Mouse (Mus musculus): Measurements from ENCODE around the gene Pcnx3. TPM values are rescaled to one million over a fixed set of nuclear protein-coding genes. Genes with fewer than 3 reads are reported as not detected.
"Not testable (repeated sequence)": the region's sequence is repeated elsewhere in the genome, so short reads cannot be mapped to it uniquely, and the experiment has no call there.

Gene Pcnx3
- polyA plus RNA-seq, 1 experiment from 2014 or later = 29.1 TPM

GRCm38 (mm10) chr19:5689565-5690342 is 1.0 kb upstream of the Pcnx3 start:
- peaks cover 54% of the 10 kb centered on the region for H3K4me1 ChIP-seq (replicated peaks)
- peaks cover 47% of the 10 kb centered on the region for H3K36me3 ChIP-seq
- peak overlapping the region; percentile 97 for H3K4me3 ChIP-seq (replicated peaks)
- peak; percentile 3; the same call in 1 of the 2 replicates for ATAC-seq
- H3K4me2 ChIP-seq (replicated peaks) = peak overlapping the region; percentile 100
- H3K9me3 ChIP-seq = no peaks in the 10 kb centered on the region
- H3K27ac ChIP-seq = peak overlapping the region; percentile 90
- H3K27me3 ChIP-seq = peaks cover 1% of the 10 kb centered on the region
- H3K9ac ChIP-seq (replicated peaks) = peak overlapping the region; percentile 92
- WGBS = 11% methylated on average over 42 of the region's 42 CpGs

DNA sequence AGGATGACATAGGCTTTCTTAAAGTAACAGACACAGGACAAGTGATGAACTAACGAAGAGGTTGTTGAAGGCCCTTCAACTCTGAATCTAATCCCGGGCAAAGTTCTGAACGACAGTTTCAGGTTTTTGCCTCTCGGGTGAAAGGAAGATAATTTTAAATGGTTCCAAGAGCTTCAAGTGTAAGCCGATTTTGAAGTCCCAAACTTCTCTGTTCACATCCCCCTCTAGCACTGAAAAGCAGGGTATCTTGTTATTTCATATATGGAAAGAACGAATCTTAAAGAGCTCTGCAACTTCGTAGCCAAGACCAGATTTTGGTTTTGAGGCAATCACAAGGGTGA is 350 bp upstream of the Pcnx3 start:
- peaks cover 54% of the 10 kb centered on the region for H3K4me1 ChIP-seq (replicated peaks)
- peak overlapping the region; percentile 92 for H3K9ac ChIP-seq (replicated peaks)
- ATAC-seq = no peak
- H3K36me3 ChIP-seq = peaks cover 54% of the 10 kb centered on the region
- H3K9me3 ChIP-seq = no peaks in the 10 kb centered on the region
- H3K4me2 ChIP-seq (replicated peaks) = peak overlapping the region; percentile 100
- H3K4me3 ChIP-seq (replicated peaks) = peak overlapping the region; percentile 97
- under 1% methylated on average over 7 of the region's 7 CpGs for WGBS
- peak overlapping the region; percentile 90 for H3K27ac ChIP-seq
- no peaks in the 10 kb centered on the region for H3K27me3 ChIP-seq

DNA sequence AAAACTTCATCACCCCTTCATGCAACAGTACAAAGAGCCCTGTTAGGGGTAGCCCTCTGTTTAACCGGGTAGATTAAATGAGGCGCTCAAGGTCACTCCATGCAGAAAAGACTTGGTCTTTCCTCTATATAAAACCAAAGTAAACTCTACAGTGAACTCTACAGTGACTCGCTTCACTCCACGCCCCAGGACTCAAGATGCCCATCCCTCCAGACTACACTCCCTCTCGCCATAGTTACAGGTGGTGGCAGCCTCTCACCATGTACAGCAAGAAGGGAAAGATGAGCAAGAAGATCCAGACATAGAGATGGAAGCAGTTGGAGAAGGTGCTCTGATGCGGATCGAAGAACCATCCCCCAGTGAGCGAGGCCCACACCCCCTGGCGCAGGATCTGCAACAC is 970 bp downstream of the Pcnx3 start:
- Histone ChIP-seq H3K4me1 (replicated peaks) (peaks cover 48% of the 10 kb centered on the region), H3K9ac (replicated peaks) (peak overlapping the region; percentile 97), H3K27ac (peak overlapping the region; percentile 90), H3K36me3 (peaks cover 55% of the 10 kb centered on the region), H3K4me3 (replicated peaks) (peak overlapping the region; percentile 97), H3K4me2 (replicated peaks) (peak overlapping the region; percentile 100), H3K9me3 (no peaks in the 10 kb centered on the region), H3K27me3 (no peaks in the 10 kb centered on the region)
- WGBS = 20% methylated on average over 9 of the region's 9 CpGs
- ATAC-seq = no peak

DNA sequence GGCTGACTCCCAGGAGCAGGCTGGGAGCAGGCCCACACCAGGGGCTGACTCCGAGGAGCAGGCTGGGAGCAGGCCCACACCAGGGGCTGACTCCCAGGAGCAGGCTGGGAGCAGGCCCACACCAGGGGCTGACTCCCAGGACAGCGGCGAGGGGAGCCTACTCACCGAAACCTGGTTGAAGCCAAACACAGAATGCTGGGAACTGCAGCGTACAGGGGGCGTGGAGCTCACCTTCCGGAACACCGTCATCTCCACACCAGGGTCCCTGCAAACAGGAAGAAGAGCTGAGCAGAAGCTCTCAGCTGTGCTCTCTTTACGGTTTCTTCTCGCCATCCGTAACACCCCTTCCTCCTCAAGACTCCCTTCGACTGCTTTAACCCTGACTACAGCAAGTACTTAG is 1.8 kb downstream of the Pcnx3 start:
- Histone ChIP-seq H3K4me3 (replicated peaks) (peak overlapping the region; percentile 97), H3K4me1 (replicated peaks) (peaks cover 41% of the 10 kb centered on the region), H3K4me2 (replicated peaks) (peak overlapping the region; percentile 100), H3K36me3 (peaks cover 60% of the 10 kb centered on the region)
- WGBS = 94% methylated on average over 12 of the region's 12 CpGs
- H3K27ac ChIP-seq; ATAC-seq; H3K27me3 ChIP-seq; H3K9me3 ChIP-seq; H3K9ac ChIP-seq (replicated peaks): not testable (repeated sequence)

GRCm38 (mm10) chr19:5686437-5686836 is 2.3 kb downstream of the Pcnx3 start:
- H3K4me2 ChIP-seq (replicated peaks) = no peak overlapping the region
- H3K27ac ChIP-seq = no peak overlapping the region
- 95% methylated on average over 13 of the region's 13 CpGs for WGBS
- no peak overlapping the region for H3K4me3 ChIP-seq (replicated peaks)
- no peak for ATAC-seq
- H3K27me3 ChIP-seq = no peaks in the 10 kb centered on the region
- peaks cover 35% of the 10 kb centered on the region for H3K4me1 ChIP-seq (replicated peaks)
- no peaks in the 10 kb centered on the region for H3K9me3 ChIP-seq
- no peak overlapping the region for H3K9ac ChIP-seq (replicated peaks)
- H3K36me3 ChIP-seq = peaks cover 66% of the 10 kb centered on the region

DNA sequence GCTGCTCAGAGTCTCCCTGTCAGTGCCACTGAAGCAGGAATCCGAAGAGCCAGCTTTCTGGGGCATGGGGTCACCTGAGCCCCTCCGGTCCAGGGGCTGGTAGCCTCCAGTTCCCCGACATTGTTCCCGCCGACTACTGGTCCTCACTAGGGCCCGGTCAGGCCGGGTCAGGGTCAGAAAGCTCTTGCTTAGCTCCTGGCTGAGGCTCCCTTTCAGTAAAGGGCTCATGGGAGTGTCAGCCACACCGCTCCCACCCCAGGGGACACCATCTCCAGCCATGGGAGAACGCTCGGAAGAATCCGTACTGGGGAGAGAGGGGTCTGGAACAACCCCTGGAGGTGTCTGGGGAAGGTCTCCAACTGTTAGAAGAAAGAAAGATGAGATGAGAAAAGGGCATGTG is 2.8 kb downstream of the Pcnx3 start:
- no peak overlapping the region for H3K4me2 ChIP-seq (replicated peaks)

DNA sequence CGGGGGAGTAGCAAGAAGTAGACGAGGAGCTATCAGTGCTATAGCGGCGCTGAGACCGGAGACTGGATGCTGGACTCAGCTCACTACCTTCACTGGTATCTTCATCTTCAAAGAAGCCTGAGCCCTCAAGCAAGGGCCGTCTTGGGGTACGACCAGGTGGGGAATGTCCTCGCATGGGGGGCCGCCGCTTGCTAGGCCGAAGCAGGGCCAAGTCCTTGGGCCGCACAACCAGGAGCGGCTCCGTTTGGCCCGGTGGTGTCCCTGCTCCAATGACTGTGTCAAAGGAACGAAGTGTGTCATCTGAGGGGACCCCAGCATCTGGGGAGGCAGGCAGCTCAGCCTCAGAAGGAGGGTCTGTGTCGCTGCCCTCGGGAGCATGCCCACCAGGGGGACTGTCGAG is 3.3 kb downstream of the Pcnx3 start:
- Histone ChIP-seq H3K27ac (no peak overlapping the region), H3K9ac (replicated peaks) (no peak overlapping the region), H3K9me3 (no peaks in the 10 kb centered on the region), H3K36me3 (peaks cover 68% of the 10 kb centered on the region), H3K4me1 (replicated peaks) (peaks cover 25% of the 10 kb centered on the region), H3K4me3 (replicated peaks) (no peak overlapping the region), H3K4me2 (replicated peaks) (no peak overlapping the region), H3K27me3 (no peaks in the 10 kb centered on the region)
- WGBS = 95% methylated on average over 19 of the region's 19 CpGs
- ATAC-seq = no peak

More for the DNA sequence above, 2.8 kb downstream of the Pcnx3 start:
- no peaks in the 10 kb centered on the region for H3K9me3 ChIP-seq
- 94% methylated on average over 11 of the region's 11 CpGs for WGBS
- H3K27me3 ChIP-seq = no peaks in the 10 kb centered on the region
- ATAC-seq = no peak
- H3K9ac ChIP-seq (replicated peaks) = no peak overlapping the region
- peaks cover 30% of the 10 kb centered on the region for H3K4me1 ChIP-seq (replicated peaks)
- H3K27ac ChIP-seq = no peak overlapping the region
- no peak overlapping the region for H3K4me3 ChIP-seq (replicated peaks)
- H3K36me3 ChIP-seq = peaks cover 68% of the 10 kb centered on the region

DNA sequence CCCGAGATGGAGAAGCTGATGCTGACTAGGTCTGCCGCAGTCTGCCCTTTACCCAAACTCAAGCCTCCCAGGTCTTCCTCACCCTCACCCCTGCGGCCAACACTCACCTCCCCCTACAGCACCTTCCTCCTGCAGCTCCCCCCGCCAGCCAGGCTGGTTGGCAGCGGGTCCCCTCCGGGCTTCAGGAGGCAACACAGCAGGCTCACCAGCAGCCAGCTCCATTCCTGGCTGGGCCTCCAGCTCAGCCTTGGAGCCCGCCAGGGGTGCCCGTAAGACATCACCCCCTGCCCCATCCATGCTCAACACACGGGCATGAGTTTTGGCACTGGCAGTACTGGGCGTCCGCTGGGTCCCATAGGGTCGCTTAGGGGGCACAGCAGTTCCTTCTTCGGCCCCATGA is 3.7 kb downstream of the Pcnx3 start:
- peaks cover 71% of the 10 kb centered on the region for H3K36me3 ChIP-seq

GRCm38 (mm10) chr19:5684236-5684635 is 4.5 kb downstream of the Pcnx3 start:
- peaks cover 13% of the 10 kb centered on the region for H3K4me1 ChIP-seq (replicated peaks)
- no peak for ATAC-seq
- H3K9me3 ChIP-seq = no peaks in the 10 kb centered on the region
- H3K9ac ChIP-seq (replicated peaks) = no peak overlapping the region
- no peaks in the 10 kb centered on the region for H3K27me3 ChIP-seq
- no peak overlapping the region for H3K4me3 ChIP-seq (replicated peaks)
- H3K27ac ChIP-seq = no peak overlapping the region
- 94% methylated on average over 12 of the region's 12 CpGs for WGBS
- H3K36me3 ChIP-seq = peaks cover 79% of the 10 kb centered on the region
- H3K4me2 ChIP-seq (replicated peaks) = no peak overlapping the region

More for the DNA sequence above, 3.7 kb downstream of the Pcnx3 start:
- Histone ChIP-seq H3K4me1 (replicated peaks) (peaks cover 21% of the 10 kb centered on the region), H3K27me3 (no peaks in the 10 kb centered on the region), H3K4me2 (replicated peaks) (no peak overlapping the region), H3K9me3 (no peaks in the 10 kb centered on the region), H3K4me3 (replicated peaks) (0 out of 2 replicates have a peak overlapping the region, but pooled peaks have one; percentile 1), H3K27ac (no peak overlapping the region), H3K9ac (replicated peaks) (no peak overlapping the region)
- WGBS = 93% methylated on average over 13 of the region's 13 CpGs
- no peak for ATAC-seq

DNA sequence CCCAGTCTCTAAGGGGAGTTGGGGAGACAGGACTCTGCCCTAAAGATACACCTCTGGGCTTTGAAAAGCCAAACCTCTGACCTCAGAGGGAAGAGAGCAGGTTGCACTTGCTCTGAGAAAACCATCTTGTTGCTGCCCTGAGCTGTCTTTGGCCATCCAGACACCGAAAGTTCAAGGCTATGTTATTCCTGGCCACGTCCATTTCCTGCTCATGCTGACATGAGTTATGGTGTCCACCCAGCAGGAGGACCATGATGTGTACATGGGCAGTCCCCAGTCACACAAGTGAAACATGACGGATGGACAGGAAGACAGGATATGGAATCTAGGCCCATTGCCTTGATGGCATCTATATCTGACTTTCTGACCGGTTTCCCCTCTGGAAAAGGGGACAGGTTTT is 8.3 kb downstream of the Pcnx3 start:
- no peaks in the 10 kb centered on the region for H3K27me3 ChIP-seq
- no peak overlapping the region for H3K27ac ChIP-seq
- ATAC-seq = no peak
- H3K4me1 ChIP-seq (replicated peaks) = no peaks in the 10 kb centered on the region
- no peak overlapping the region for H3K9ac ChIP-seq (replicated peaks)
- 93% methylated on average over 4 of the region's 4 CpGs for whole genome bisulfite sequencing
- peaks cover 95% of the 10 kb centered on the region for H3K36me3 ChIP-seq
- H3K9me3 ChIP-seq = no peaks in the 10 kb centered on the region
- H3K4me2 ChIP-seq (replicated peaks) = no peak overlapping the region
- no peak overlapping the region for H3K4me3 ChIP-seq (replicated peaks)

DNA sequence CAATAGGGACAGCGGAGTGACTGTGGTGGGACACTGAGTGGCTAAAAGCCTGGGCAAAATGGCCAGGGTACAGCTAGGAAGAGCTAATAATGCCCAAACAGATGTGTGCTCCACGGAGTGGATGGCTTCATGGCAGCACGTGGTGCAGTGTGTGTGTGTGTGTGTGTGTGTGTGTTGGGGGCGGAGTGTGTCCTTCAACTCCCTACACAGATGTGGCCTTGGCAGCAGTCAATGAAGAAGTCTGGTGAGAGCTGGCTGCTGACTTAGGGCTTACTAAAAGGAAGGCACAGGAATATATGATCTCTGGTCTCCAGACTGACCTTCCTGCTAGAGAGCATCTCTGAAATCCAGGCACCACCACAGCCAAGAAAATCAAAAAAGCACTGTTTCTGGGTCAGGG is 20.3 kb downstream of the Pcnx3 start:
- H3K36me3 ChIP-seq = peaks cover 88% of the 10 kb centered on the region
- WGBS = 93% methylated on average over 4 of the region's 4 CpGs
- no peak for ATAC-seq

GRCm38 (mm10) chr19:5666386-5666785 is 22.3 kb downstream of the Pcnx3 start:
- no peak for ATAC-seq
- Histone ChIP-seq H3K27me3 (no peaks in the 10 kb centered on the region), H3K27ac (no peak overlapping the region), H3K9ac (replicated peaks) (no peak overlapping the region), H3K9me3 (no peaks in the 10 kb centered on the region), H3K4me2 (replicated peaks) (no peak overlapping the region), H3K4me1 (replicated peaks) (peaks cover 15% of the 10 kb centered on the region), H3K4me3 (replicated peaks) (no peak overlapping the region), H3K36me3 (peaks cover 68% of the 10 kb centered on the region)
- 95% methylated on average over 18 of the region's 18 CpGs for WGBS

More for the DNA sequence above, 20.3 kb downstream of the Pcnx3 start:
- H3K9ac ChIP-seq (replicated peaks) = no peak overlapping the region
- no peak overlapping the region for H3K4me2 ChIP-seq (replicated peaks)
- H3K4me1 ChIP-seq (replicated peaks) = peaks cover 7% of the 10 kb centered on the region
- no peaks in the 10 kb centered on the region for H3K27me3 ChIP-seq
- no peak overlapping the region for H3K27ac ChIP-seq
- H3K4me3 ChIP-seq (replicated peaks) = no peak overlapping the region
- H3K9me3 ChIP-seq = no peaks in the 10 kb centered on the region

DNA sequence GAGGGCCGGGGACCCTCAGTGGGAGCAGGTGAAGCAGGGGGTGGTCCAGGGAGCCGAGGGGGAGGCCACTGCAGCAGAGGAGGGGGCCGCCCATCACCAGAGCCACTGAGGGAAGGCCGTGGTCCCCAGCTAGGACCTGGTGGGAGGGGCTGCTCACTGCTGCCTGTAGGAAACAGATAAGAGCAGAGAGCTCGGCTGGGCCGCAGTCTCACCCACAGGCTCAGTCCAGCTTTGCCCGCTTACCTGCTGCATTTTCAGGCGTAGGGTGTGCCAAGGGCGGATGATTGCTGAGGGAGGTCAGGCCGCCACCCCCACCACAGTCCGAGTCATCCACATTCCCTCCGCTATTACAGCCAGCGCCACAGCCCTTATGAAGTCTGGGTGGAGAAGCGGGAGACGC is 23.2 kb downstream of the Pcnx3 start:
- H3K27me3 ChIP-seq = no peaks in the 10 kb centered on the region
- H3K4me3 ChIP-seq (replicated peaks) = no peak overlapping the region
- no peak overlapping the region for H3K4me2 ChIP-seq (replicated peaks)
- ATAC-seq = no peak
- no peak overlapping the region for H3K9ac ChIP-seq (replicated peaks)
- no peaks in the 10 kb centered on the region for H3K9me3 ChIP-seq
- WGBS = 92% methylated on average over 15 of the region's 15 CpGs
- peaks cover 59% of the 10 kb centered on the region for H3K36me3 ChIP-seq
- H3K27ac ChIP-seq = no peak overlapping the region
- peaks cover 15% of the 10 kb centered on the region for H3K4me1 ChIP-seq (replicated peaks)

Data from midbrain, embryonic 13.5 days (tissue).